Mouse (Mus musculus) MEL (cell line): ENCODE data around the gene Gm5294. TPM values are rescaled to one million over a fixed set of nuclear protein-coding genes. Genes with fewer than 3 reads are reported as not detected.

Experiments used
- DNase-seq: peaks from one replicate; pipeline ENCODE4 v3.0.0; 2011; ENCODE audit warnings: low read depth, low spot score
- H3K27ac ChIP-seq: 2 replicates; pipeline ENCODE4 v1.5.1; 2012; ENCODE audit warnings: low read depth, mild to moderate bottlenecking, control low read depth, low read length, moderate library complexity; ENCODE audit not compliant: control insufficient read depth
- H3K27me3 ChIP-seq, 2 experiments: fragments of 150-350 bp in 1 of 2; sonication (generic) in 1 of 2; 2 replicates each; pipeline ENCODE4 v1.6.1; 2012; ENCODE audit warnings: low read length in 2 of 2, mild to moderate bottlenecking in 2 of 2, improper control_type of control experiment in 1 of 2, moderate library complexity in 1 of 2; ENCODE audit not compliant: insufficient read depth in 2 of 2, control insufficient read depth in 1 of 2
- H3K36me3 ChIP-seq, 2 experiments: 2 replicates each; pipeline ENCODE4 v1.6.1; 2012 to 2014; ENCODE audit warnings: low read length in 2 of 2, improper control_type of control experiment in 1 of 2, inconsistent platforms in 1 of 2, mild to moderate bottlenecking in 1 of 2; ENCODE audit not compliant: insufficient read depth in 2 of 2, control insufficient read depth in 1 of 2
- H3K4me1 ChIP-seq, 2 experiments: fragments of 150-350 bp in 1 of 2; sonication (generic) in 1 of 2; 2 replicates each; pipeline ENCODE4 v1.6.1; 2012; ENCODE audit warnings: low read length in 2 of 2, improper control_type of control experiment in 1 of 2, mild to moderate bottlenecking in 1 of 2; ENCODE audit not compliant: insufficient read depth in 2 of 2, control insufficient read depth in 1 of 2
- H3K4me3 ChIP-seq, 2 experiments: fragments of 150-350 bp in 1 of 2; sonication (generic) in 1 of 2; 2 replicates each; pipeline ENCODE4 v1.5.1; 2012; ENCODE audit warnings: low read depth in 2 of 2, low read length in 2 of 2, mild to moderate bottlenecking in 2 of 2, moderate library complexity in 2 of 2, control low read depth in 1 of 2, improper control_type of control experiment in 1 of 2; ENCODE audit not compliant: control insufficient read depth in 1 of 2, insufficient read depth in 1 of 2
- H3K79me2 ChIP-seq: 2 replicates; pipeline ENCODE4 v1.6.1; 2012; ENCODE audit warnings: mild to moderate bottlenecking, low read length, moderate library complexity; ENCODE audit not compliant: control insufficient read depth, poor library complexity, insufficient read depth
- H3K9ac ChIP-seq: 2 replicates; pipeline ENCODE4 v1.6.1; 2012; ENCODE audit warnings: low read depth, mild to moderate bottlenecking, control low read depth, low read length, moderate library complexity; ENCODE audit not compliant: control insufficient read depth, poor library complexity, severe bottlenecking
- H3K9me3 ChIP-seq: fragments of 150-350 bp; sonication (generic); replicated peaks from 2 replicates; pipeline ENCODE4 v1.6.1; 2012; ENCODE audit warnings: mild to moderate bottlenecking, low read length, improper control_type of control experiment, moderate library complexity; ENCODE audit not compliant: insufficient read depth
- BHLHE40 ChIP-seq: IDR thresholded peaks from 2 replicates; pipeline ENCODE4 v1.6.1; 2012; ENCODE audit warnings: low read depth, mild to moderate bottlenecking, inconsistent platforms, low read length, improper control_type of control experiment, borderline replicate concordance
- CHD1 ChIP-seq: IDR thresholded peaks from 2 replicates; pipeline ENCODE4 v1.6.1; 2012; ENCODE audit warnings: low read depth, mild to moderate bottlenecking, inconsistent platforms, low read length, improper control_type of control experiment
- CTCF ChIP-seq, 3 experiments: IDR thresholded peaks in 2 of 3; conservative IDR thresholded peaks in 1 of 3; 2 replicates each; pipeline ENCODE4 v1.5.1; 2011 to 2012; ENCODE audit warnings: low read length in 3 of 3, low read depth in 2 of 3, mild to moderate bottlenecking in 2 of 3, improper control_type of control experiment in 1 of 3, inconsistent platforms in 1 of 3, mixed read lengths in 1 of 3, moderate library complexity in 1 of 3; ENCODE audit not compliant: control insufficient read depth in 1 of 3, insufficient read depth in 1 of 3, poor library complexity in 1 of 3, severe bottlenecking in 1 of 3
- E2F4 ChIP-seq: IDR thresholded peaks from 2 replicates; pipeline ENCODE4 v1.6.1; 2011; ENCODE audit warnings: low read depth, low read length, improper control_type of control experiment, borderline replicate concordance
- ELF1 ChIP-seq: IDR thresholded peaks from 2 replicates; pipeline ENCODE4 v1.6.1; 2014; ENCODE audit warnings: low read depth, mild to moderate bottlenecking, inconsistent platforms, low read length, improper control_type of control experiment, moderate library complexity
- GABPA ChIP-seq: IDR thresholded peaks from 2 replicates; pipeline ENCODE4 v1.6.1; 2012; ENCODE audit warnings: low read depth, mild to moderate bottlenecking, inconsistent platforms, low read length, improper control_type of control experiment, moderate library complexity
- HCFC1 ChIP-seq: IDR thresholded peaks from 2 replicates; pipeline ENCODE4 v1.6.1; 2012; ENCODE audit warnings: low read depth, mild to moderate bottlenecking, inconsistent platforms, low read length, improper control_type of control experiment, moderate library complexity
- KAT2A ChIP-seq: conservative IDR thresholded peaks from 2 replicates; pipeline ENCODE4 v1.6.1; 2012; ENCODE audit warnings: low read depth, low read length, improper control_type of control experiment, inconsistent platforms
- MAFK ChIP-seq: IDR thresholded peaks from 2 replicates; pipeline ENCODE4 v1.6.1; 2011; ENCODE audit warnings: low read depth, mild to moderate bottlenecking, low read length, improper control_type of control experiment, borderline replicate concordance
- MAX ChIP-seq: IDR thresholded peaks from 2 replicates; pipeline ENCODE4 v1.6.1; 2011; ENCODE audit warnings: low read length, improper control_type of control experiment
- MYB ChIP-seq: IDR thresholded peaks from 2 replicates; pipeline ENCODE4 v1.6.1; 2011; ENCODE audit warnings: mild to moderate bottlenecking, low read depth, low read length, improper control_type of control experiment
- MYC ChIP-seq: IDR thresholded peaks from 2 replicates; pipeline ENCODE4 v1.6.1; 2011; ENCODE audit warnings: low read depth, mild to moderate bottlenecking, low read length, improper control_type of control experiment, moderate library complexity
- NRF1 ChIP-seq: IDR thresholded peaks from 2 replicates; pipeline ENCODE4 v1.6.1; 2014; ENCODE audit warnings: low read depth, mild to moderate bottlenecking, inconsistent platforms, low read length, improper control_type of control experiment, moderate library complexity; ENCODE audit not compliant: poor library complexity, insufficient read depth, severe bottlenecking
- POLR2A ChIP-seq, 2 experiments: IDR thresholded peaks; 2 replicates each; pipeline ENCODE4 v1.6.1; 2011 to 2012; ENCODE audit warnings: low read length in 2 of 2, mild to moderate bottlenecking in 2 of 2, control low read depth in 1 of 2, improper control_type of control experiment in 1 of 2, low read depth in 1 of 2, moderate library complexity in 1 of 2; ENCODE audit not compliant: control insufficient read depth in 1 of 2, insufficient read depth in 1 of 2, poor library complexity in 1 of 2
- POLR2AphosphoS2 ChIP-seq: IDR thresholded peaks from 2 replicates; pipeline ENCODE4 v1.6.1; 2011; ENCODE audit warnings: low read length, improper control_type of control experiment
- POLR2AphosphoS5 ChIP-seq: IDR thresholded peaks from 2 replicates; pipeline ENCODE4 v1.6.1; 2012; ENCODE audit warnings: low read depth, borderline replicate concordance, mild to moderate bottlenecking, inconsistent platforms, low read length, moderate library complexity, mixed read lengths
- TCF12 ChIP-seq: IDR thresholded peaks from 2 replicates; pipeline ENCODE4 v1.6.1; 2014; ENCODE audit warnings: low read depth, mild to moderate bottlenecking, inconsistent platforms, low read length, improper control_type of control experiment, moderate library complexity
- USF1 ChIP-seq: IDR thresholded peaks from 2 replicates; pipeline ENCODE4 v1.6.1; 2014; ENCODE audit warnings: low read depth, mild to moderate bottlenecking, inconsistent platforms, low read length, improper control_type of control experiment, moderate library complexity
- ZC3H11A ChIP-seq: IDR thresholded peaks from 2 replicates; pipeline ENCODE4 v1.6.1; 2012; ENCODE audit warnings: low read depth, mild to moderate bottlenecking, inconsistent platforms, low read length, improper control_type of control experiment
- ZKSCAN1 ChIP-seq: IDR thresholded peaks from 2 replicates; pipeline ENCODE4 v1.6.1; 2012; ENCODE audit warnings: low read depth, mild to moderate bottlenecking, inconsistent platforms, low read length, improper control_type of control experiment, moderate library complexity
- ZNF384 ChIP-seq: IDR thresholded peaks from 2 replicates; pipeline ENCODE4 v1.6.1; 2012; ENCODE audit warnings: low read depth, mild to moderate bottlenecking, inconsistent platforms, low read length, improper control_type of control experiment
- polyA plus RNA-seq, 2 experiments: library from polyadenylated mRNA; stranded (reverse) in 1 of 2; unstranded in 1 of 2; fragments of >175 nt in 1 of 2; fragments of >200 nt in 1 of 2; gene quantifications; 2 replicates each; pipeline versions ENCODE4 v1.2.1 to v1.2.4; 2012; ENCODE audit warnings: low replicate concordance in 2 of 2, low read depth in 1 of 2; ENCODE audit not compliant: insufficient read length in 2 of 2, insufficient read depth in 1 of 2, missing spikeins in 1 of 2
- total RNA-seq: library from RNA; depleted of rRNA; stranded (reverse); fragments of 300-350 nt; gene quantifications from 2 replicates; pipeline ENCODE4 v1.2.3, GENCODE M21; 2012

Gene Gm5294
- total and polyA plus RNA-seq, 3 experiments = not detected

- Histone ChIP-seq H3K4me1 (no peaks in the 10 kb centered on the region), H3K9ac (no peak overlapping the region), H3K79me2 (no peaks in the 10 kb centered on the region), H3K4me3 (no peak overlapping the region), H3K27ac (no peak overlapping the region), H3K36me3 (no peaks in the 10 kb centered on the region), H3K27me3 (no peaks in the 10 kb centered on the region), H3K9me3 (no peaks in the 10 kb centered on the region)
- no peak for DNase-seq
- TF ChIP-seq MYC (no peak), ZC3H11A (no peak), POLR2A (IDR thresholded peaks at IDR 0.05; ENCODE audit: control insufficient read depth in 1 of 2, insufficient read depth in 1 of 2, low read depth in 1 of 2, low read length in 2 of 2, poor library complexity in 1 of 2) (no peak), MAFK (no peak), E2F4 (no peak), CHD1 (no peak), ZKSCAN1 (no peak), ZNF384 (no peak)
Measured at GRCm38 (mm10) chr5:138863681-138864146, 43.8 kb downstream of the Gm5294 start.

- no peak overlapping the region for H3K4me3 ChIP-seq
- no peak for DNase-seq
- TF ChIP-seq USF1 = no peak
- no peak for TF ChIP-seq MAX
- no peak for TF ChIP-seq ZC3H11A
- no peak for TF ChIP-seq CHD1
- no peak for TF ChIP-seq NRF1
- TF ChIP-seq CTCF (IDR thresholded peaks at IDR 0.05 in 2 of 3, conservative IDR thresholded peaks at IDR 0.05 in 1 of 3; ENCODE audit: control insufficient read depth in 1 of 3, insufficient read depth in 1 of 3, low read depth in 2 of 3, low read length in 3 of 3, poor library complexity in 1 of 3, severe bottlenecking in 1 of 3) = no peak
- no peak for TF ChIP-seq POLR2AphosphoS2
- no peak for TF ChIP-seq MYB
- no peak for TF ChIP-seq ELF1
- no peak for TF ChIP-seq KAT2A
- no peak for TF ChIP-seq HCFC1
- TF ChIP-seq GABPA = no peak
- no peak for TF ChIP-seq TCF12
- no peak for TF ChIP-seq POLR2A (IDR thresholded peaks at IDR 0.05; ENCODE audit: control insufficient read depth in 1 of 2, insufficient read depth in 1 of 2, low read depth in 1 of 2, low read length in 2 of 2, poor library complexity in 1 of 2)
- no peak for TF ChIP-seq MYC
- no peak for TF ChIP-seq BHLHE40
- TF ChIP-seq POLR2AphosphoS5 = no peak
- H3K79me2 ChIP-seq = no peaks in the 10 kb centered on the region
- no peaks in the 10 kb centered on the region for H3K36me3 ChIP-seq
- H3K27me3 ChIP-seq = no peaks in the 10 kb centered on the region
- no peaks in the 10 kb centered on the region for H3K4me1 ChIP-seq
- no peak overlapping the region for H3K9ac ChIP-seq
- no peaks in the 10 kb centered on the region for H3K9me3 ChIP-seq
- no peak overlapping the region for H3K27ac ChIP-seq
Measured at GRCm38 (mm10) chr5:138864166-138864565, 44.3 kb downstream of the Gm5294 start.
